Mouse (Mus musculus) liver, embryonic 12.5 days (tissue): ENCODE measurements around the gene Eif4g3. TPM values are rescaled to one million over a fixed set of nuclear protein-coding genes. Genes with fewer than 3 reads are reported as not detected.

ENCODE experiments used
- ATAC-seq: fragments of 200-750 bp; cut with Nextera tagmentation; 2 replicates; pipeline ENCODE4 v1.8.0; 2017; ENCODE audit warnings: moderate number of reproducible peaks, mild to moderate bottlenecking, moderate library complexity
- H3K27ac ChIP-seq: fragments of 300-500 bp; sonication (generic); 2 replicates; pipeline ENCODE4 v1.5.1; 2016; ENCODE audit warnings: mild to moderate bottlenecking
- H3K27me3 ChIP-seq: fragments of 300-500 bp; sonication (generic); replicated peaks from 2 replicates; pipeline ENCODE4 v1.6.1; 2016; ENCODE audit warnings: mild to moderate bottlenecking, moderate library complexity
- H3K36me3 ChIP-seq: fragments of 300-500 bp; sonication (generic); 2 replicates; pipeline ENCODE4 v1.6.1; 2016; ENCODE audit warnings: mild to moderate bottlenecking, moderate library complexity
- H3K4me1 ChIP-seq: fragments of 300-500 bp; sonication (generic); 2 replicates; pipeline ENCODE4 v1.6.1; 2016
- H3K4me2 ChIP-seq: fragments of 300-500 bp; sonication (generic); 2 replicates; pipeline ENCODE4 v1.6.1; 2016; ENCODE audit warnings: mild to moderate bottlenecking, moderate library complexity
- H3K4me3 ChIP-seq: fragments of 300-500 bp; sonication (generic); 2 replicates; pipeline ENCODE4 v1.5.1; 2016; ENCODE audit warnings: mild to moderate bottlenecking, moderate library complexity
- H3K9ac ChIP-seq: fragments of 300-500 bp; sonication (generic); 2 replicates; pipeline ENCODE4 v1.6.1; 2016; ENCODE audit warnings: mild to moderate bottlenecking, moderate library complexity
- H3K9me3 ChIP-seq: fragments of 300-500 bp; sonication (generic); replicated peaks from 2 replicates; pipeline ENCODE4 v1.6.1; 2016; ENCODE audit warnings: mild to moderate bottlenecking, moderate library complexity
- WGBS: fragments of 180-500 bp; shearing (Covaris S2); methylation state at CpG from one replicate; pipeline ENCODE4 v1.1.7; 2016; ENCODE audit not compliant: insufficient replicate concordance; 5-methylcytosine and 5-hydroxymethylcytosine counted together
- polyA plus RNA-seq: library from polyadenylated mRNA; unstranded; fragments of >200 nt; fragmentation: Nextera tagmentation; extraction: Ambion mirVana; gene quantifications from 2 replicates; pipeline ENCODE4 v1.2.1, GENCODE M21; 2016

The Eif4g3 gene
- polyA plus RNA-seq, 1 experiment from 2014 or later = 15.2 TPM

- Histone ChIP-seq H3K27ac (peak overlapping the region; percentile 86), H3K4me2 (peak overlapping the region; percentile 86), H3K27me3 (peaks cover 33% of the 10 kb centered on the region), H3K4me1 (peaks cover 29% of the 10 kb centered on the region), H3K4me3 (peak overlapping the region; percentile 98), H3K9me3 (no peaks in the 10 kb centered on the region), H3K9ac (peak overlapping the region; percentile 98), H3K36me3 (peaks cover 30% of the 10 kb centered on the region)
- 4% methylated on average over 51 of the region's 59 CpGs for WGBS
- peak; percentile 91 for ATAC-seq
Observed at GRCm38 (mm10) chr4:137993291-137993758, 503 bp downstream of the Eif4g3 start.

- peak; percentile 45 for ATAC-seq
- H3K9ac ChIP-seq = peak overlapping the region; percentile 98
- H3K27ac ChIP-seq = peak overlapping the region; percentile 86
- H3K4me3 ChIP-seq = peak overlapping the region; percentile 98
- WGBS = under 1% methylated on average over 50 of the region's 60 CpGs
- peaks cover 29% of the 10 kb centered on the region for H3K4me1 ChIP-seq
- H3K9me3 ChIP-seq = no peaks in the 10 kb centered on the region
- H3K27me3 ChIP-seq = peaks cover 32% of the 10 kb centered on the region
- peak overlapping the region; percentile 86 for H3K4me2 ChIP-seq
- H3K36me3 ChIP-seq = peaks cover 37% of the 10 kb centered on the region
Observed at GRCm38 (mm10) chr4:137993821-137994561, 1.2 kb downstream of the Eif4g3 start.

GRCm38 (mm10) chr4:137994562-137995336, 1.9 kb downstream of the Eif4g3 start:
- Histone ChIP-seq H3K27ac (peak overlapping the region; percentile 86), H3K36me3 (peaks cover 44% of the 10 kb centered on the region), H3K9ac (peak overlapping the region; percentile 98), H3K4me3 (peak overlapping the region; percentile 98), H3K9me3 (no peaks in the 10 kb centered on the region), H3K4me1 (peaks cover 29% of the 10 kb centered on the region), H3K27me3 (peaks cover 24% of the 10 kb centered on the region), H3K4me2 (peak overlapping the region; percentile 86)
- 31% methylated on average over 12 of the region's 12 CpGs for WGBS
- ATAC-seq = no peak

- Histone ChIP-seq H3K4me1 (peaks cover 32% of the 10 kb centered on the region), H3K4me2 (peak overlapping the region; percentile 86), H3K27me3 (peaks cover 18% of the 10 kb centered on the region), H3K4me3 (peak overlapping the region; percentile 98), H3K9me3 (no peaks in the 10 kb centered on the region), H3K9ac (0 out of 2 replicates have a peak overlapping the region, but pooled peaks have one; percentile 98), H3K27ac (no peak overlapping the region), H3K36me3 (peaks cover 51% of the 10 kb centered on the region)
- 76% methylated on average over 12 of the region's 12 CpGs for WGBS
- ATAC-seq = no peak
Observed at GRCm38 (mm10) chr4:137995399-137995798, 2.6 kb downstream of the Eif4g3 start.

GRCm38 (mm10) chr4:137998232-137998631, 5.4 kb downstream of the Eif4g3 start:
- Histone ChIP-seq H3K27ac (no peak overlapping the region), H3K9ac (no peak overlapping the region), H3K9me3 (no peaks in the 10 kb centered on the region), H3K27me3 (no peaks in the 10 kb centered on the region), H3K36me3 (peaks cover 76% of the 10 kb centered on the region), H3K4me2 (no peak overlapping the region), H3K4me3 (no peak overlapping the region), H3K4me1 (peaks cover 33% of the 10 kb centered on the region)
- ATAC-seq = no peak
- 82% methylated on average over 4 of the region's 4 CpGs for WGBS

GRCm38 (mm10) chr4:138000682-138001081, 7.9 kb downstream of the Eif4g3 start:
- H3K4me1 ChIP-seq = peaks cover 27% of the 10 kb centered on the region
- no peaks in the 10 kb centered on the region for H3K27me3 ChIP-seq
- WGBS = 72% methylated on average over 7 of the region's 7 CpGs
- no peaks in the 10 kb centered on the region for H3K9me3 ChIP-seq
- no peak overlapping the region for H3K4me3 ChIP-seq
- H3K36me3 ChIP-seq = peaks cover 88% of the 10 kb centered on the region
- no peak overlapping the region for H3K27ac ChIP-seq
- no peak overlapping the region for H3K4me2 ChIP-seq
- no peak for ATAC-seq
- no peak overlapping the region for H3K9ac ChIP-seq

GRCm38 (mm10) chr4:138003909-138004610, 11.2 kb downstream of the Eif4g3 start:
- Histone ChIP-seq H3K27ac (no peak overlapping the region), H3K27me3 (no peaks in the 10 kb centered on the region), H3K4me1 (peaks cover 20% of the 10 kb centered on the region), H3K4me3 (no peak overlapping the region), H3K9me3 (no peaks in the 10 kb centered on the region), H3K36me3 (peaks cover 81% of the 10 kb centered on the region), H3K4me2 (no peak overlapping the region), H3K9ac (no peak overlapping the region)
- no peak for ATAC-seq
- WGBS = 74% methylated on average over 11 of the region's 11 CpGs

GRCm38 (mm10) chr4:138005781-138006180, 13.0 kb downstream of the Eif4g3 start:
- Histone ChIP-seq H3K36me3 (peaks cover 75% of the 10 kb centered on the region), H3K4me2 (no peak overlapping the region), H3K4me3 (no peak overlapping the region), H3K4me1 (0 out of 2 replicates have a peak, but pooled peaks cover 14% of the 10 kb centered on the region), H3K27ac (no peak overlapping the region), H3K9me3 (no peaks in the 10 kb centered on the region), H3K27me3 (no peaks in the 10 kb centered on the region), H3K9ac (no peak overlapping the region)
- 77% methylated on average over 1 of the region's 1 CpGs for WGBS
- no peak for ATAC-seq

- no peak overlapping the region for H3K4me3 ChIP-seq
- H3K4me2 ChIP-seq = no peak overlapping the region
- peaks cover 78% of the 10 kb centered on the region for H3K36me3 ChIP-seq
- no peaks in the 10 kb centered on the region for H3K9me3 ChIP-seq
- no peaks in the 10 kb centered on the region for H3K27me3 ChIP-seq
- H3K4me1 ChIP-seq = 0 out of 2 replicates have a peak, but pooled peaks cover 9% of the 10 kb centered on the region
- H3K27ac ChIP-seq = no peak overlapping the region
- no peak for ATAC-seq
- WGBS = 78% methylated on average over 9 of the region's 9 CpGs
- H3K9ac ChIP-seq = no peak overlapping the region
Observed at GRCm38 (mm10) chr4:138006951-138007613, 14.3 kb downstream of the Eif4g3 start.

GRCm38 (mm10) chr4:138008646-138009045, 15.8 kb downstream of the Eif4g3 start:
- Histone ChIP-seq H3K9ac (no peak overlapping the region), H3K4me2 (no peak overlapping the region), H3K36me3 (peaks cover 79% of the 10 kb centered on the region), H3K4me1 (0 out of 2 replicates have a peak, but pooled peaks cover 7% of the 10 kb centered on the region), H3K9me3 (no peaks in the 10 kb centered on the region), H3K4me3 (no peak overlapping the region), H3K27me3 (no peaks in the 10 kb centered on the region), H3K27ac (no peak overlapping the region)
- WGBS = 91% methylated on average over 6 of the region's 6 CpGs
- no peak for ATAC-seq

- no peak overlapping the region for H3K4me3 ChIP-seq
- H3K9me3 ChIP-seq = no peaks in the 10 kb centered on the region
- H3K4me2 ChIP-seq = no peak overlapping the region
- WGBS = 90% methylated on average over 4 of the region's 4 CpGs
- no peak overlapping the region for H3K9ac ChIP-seq
- ATAC-seq = no peak
- H3K4me1 ChIP-seq = no peaks in the 10 kb centered on the region
- no peaks in the 10 kb centered on the region for H3K27me3 ChIP-seq
- no peak overlapping the region for H3K27ac ChIP-seq
- H3K36me3 ChIP-seq = peaks cover 78% of the 10 kb centered on the region
Observed at GRCm38 (mm10) chr4:138009786-138010502, 17.1 kb downstream of the Eif4g3 start.
